Mouse (Mus musculus): ENCODE data around the gene Myadm. TPM values are rescaled to one million over a fixed set of nuclear protein-coding genes. Genes with fewer than 3 reads are reported as not detected.

Myadm gene
- polyA plus RNA-seq, 1 experiment from 2014 or later: 75.3 TPM

DNA sequence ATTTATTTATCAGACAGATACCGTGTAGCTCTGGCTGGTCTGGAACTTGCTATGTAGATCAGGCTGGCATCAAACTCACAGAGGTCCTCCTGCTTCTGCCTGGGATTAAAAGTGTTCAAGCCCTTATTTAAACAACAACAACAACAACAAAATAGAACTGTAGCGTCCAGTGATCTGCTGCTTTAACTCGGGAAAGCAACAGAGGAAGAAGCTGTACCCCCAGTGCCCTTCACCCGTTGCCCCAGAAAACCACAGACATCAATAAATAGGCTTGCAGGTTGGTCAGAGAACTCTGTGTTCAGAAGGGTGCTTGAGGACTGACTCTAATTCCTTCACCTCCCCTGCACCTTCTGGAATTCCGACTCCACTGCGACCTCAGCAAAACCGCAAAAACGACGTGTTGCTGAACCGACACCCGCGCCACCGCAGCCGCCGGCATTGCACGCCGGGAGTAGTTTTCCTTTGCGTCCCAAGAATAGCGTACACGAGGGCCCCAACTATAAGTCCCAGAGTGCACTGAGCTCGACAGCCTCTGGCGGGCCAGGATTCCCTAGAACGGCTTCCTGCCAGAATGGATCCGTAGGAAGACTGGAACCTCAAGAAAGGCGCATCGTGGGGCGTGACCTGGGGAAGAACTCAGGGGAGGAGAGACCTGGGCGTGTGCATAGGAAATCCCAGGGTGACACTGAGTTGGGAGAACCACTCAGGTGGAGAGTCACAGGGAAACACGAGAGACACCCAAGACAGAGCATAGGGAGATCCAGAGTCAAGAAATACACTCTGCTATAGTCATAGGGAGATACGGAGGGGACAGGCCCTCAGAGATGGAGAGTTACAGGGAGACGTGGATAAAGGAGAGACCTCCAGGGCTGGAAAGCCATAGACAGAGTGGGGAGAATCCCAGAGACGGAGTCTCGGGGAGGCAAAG is 13.0 kb downstream of the Myadm start:
- peak overlapping the region; percentile 43; the same call in 1 of the 2 replicates for H3K9ac ChIP-seq (ENCODE audit: low read depth, low read length)
- ATAC-seq: 0 out of 2 replicates have a peak, but pooled peaks have one; percentile 39
- H3K27me3 ChIP-seq (replicated peaks; ENCODE audit: control insufficient read depth, insufficient read depth, low read length): peaks cover 33% of the 10 kb centered on the region
- peaks cover 25% of the 10 kb centered on the region for H3K36me3 ChIP-seq (ENCODE audit: control insufficient read depth, insufficient read depth)
- H3K4me1 ChIP-seq (replicated peaks; ENCODE audit: control insufficient read depth, insufficient read depth, low read length): peaks cover 7% of the 10 kb centered on the region
- 6% methylated on average over 33 of the region's 33 CpGs for WGBS
- H3K4me3 ChIP-seq (ENCODE audit: low read depth, low read length): peak overlapping the region; percentile 36
- peak overlapping the region; percentile 75 for H3K4me2 ChIP-seq (replicated peaks; ENCODE audit: low read depth)
- no peak overlapping the region for H3K27ac ChIP-seq (ENCODE audit: low read depth, low read length)
- no peak for TF ChIP-seq CTCF (IDR thresholded peaks at IDR 0.05; ENCODE audit: low read depth)
- no peaks in the 10 kb centered on the region for H3K9me3 ChIP-seq (ENCODE audit: control insufficient read depth)

- Histone ChIP-seq H3K9ac (ENCODE audit: low read depth, low read length) (peak overlapping the region; percentile 43; the same call in 1 of the 2 replicates), H3K4me1 (replicated peaks; ENCODE audit: control insufficient read depth, insufficient read depth, low read length) (peaks cover 7% of the 10 kb centered on the region), H3K4me3 (ENCODE audit: low read depth, low read length) (peak overlapping the region; percentile 36), H3K36me3 (ENCODE audit: control insufficient read depth, insufficient read depth) (peaks cover 16% of the 10 kb centered on the region), H3K27me3 (replicated peaks; ENCODE audit: control insufficient read depth, insufficient read depth, low read length) (peaks cover 33% of the 10 kb centered on the region), H3K27ac (ENCODE audit: low read depth, low read length) (no peak overlapping the region), H3K4me2 (replicated peaks; ENCODE audit: low read depth) (peak overlapping the region; percentile 75), H3K9me3 (ENCODE audit: control insufficient read depth) (no peaks in the 10 kb centered on the region)
- 2% methylated on average over 16 of the region's 16 CpGs for WGBS
- ATAC-seq: 0 out of 2 replicates have a peak, but pooled peaks have one; percentile 11
- TF ChIP-seq CTCF (IDR thresholded peaks at IDR 0.05; ENCODE audit: low read depth): peak; percentile 82
Measured at GRCm38 (mm10) chr7:3302556-3303275, 13.8 kb downstream of the Myadm start.

GRCm38 (mm10) chr7:3303276-3303781 is 14.4 kb downstream of the Myadm start:
- no peak for TF ChIP-seq CTCF (IDR thresholded peaks at IDR 0.05; ENCODE audit: low read depth)
- under 1% methylated on average over 29 of the region's 29 CpGs for WGBS
- H3K4me2 ChIP-seq (replicated peaks; ENCODE audit: low read depth): peak overlapping the region; percentile 75
- H3K36me3 ChIP-seq (ENCODE audit: control insufficient read depth, insufficient read depth): peaks cover 10% of the 10 kb centered on the region
- no peak overlapping the region for H3K9ac ChIP-seq (ENCODE audit: low read depth, low read length)
- H3K9me3 ChIP-seq (ENCODE audit: control insufficient read depth): no peaks in the 10 kb centered on the region
- peaks cover 7% of the 10 kb centered on the region for H3K4me1 ChIP-seq (replicated peaks; ENCODE audit: control insufficient read depth, insufficient read depth, low read length)
- peak overlapping the region; percentile 36 for H3K4me3 ChIP-seq (ENCODE audit: low read depth, low read length)
- ATAC-seq: peak; percentile 41
- H3K27ac ChIP-seq (ENCODE audit: low read depth, low read length): no peak overlapping the region
- peaks cover 33% of the 10 kb centered on the region for H3K27me3 ChIP-seq (replicated peaks; ENCODE audit: control insufficient read depth, insufficient read depth, low read length)

- ATAC-seq: no peak
- no peak overlapping the region for H3K9ac ChIP-seq (ENCODE audit: low read depth, low read length)
Measured at GRCm38 (mm10) chr7:3303789-3304188, 14.9 kb downstream of the Myadm start.

DNA sequence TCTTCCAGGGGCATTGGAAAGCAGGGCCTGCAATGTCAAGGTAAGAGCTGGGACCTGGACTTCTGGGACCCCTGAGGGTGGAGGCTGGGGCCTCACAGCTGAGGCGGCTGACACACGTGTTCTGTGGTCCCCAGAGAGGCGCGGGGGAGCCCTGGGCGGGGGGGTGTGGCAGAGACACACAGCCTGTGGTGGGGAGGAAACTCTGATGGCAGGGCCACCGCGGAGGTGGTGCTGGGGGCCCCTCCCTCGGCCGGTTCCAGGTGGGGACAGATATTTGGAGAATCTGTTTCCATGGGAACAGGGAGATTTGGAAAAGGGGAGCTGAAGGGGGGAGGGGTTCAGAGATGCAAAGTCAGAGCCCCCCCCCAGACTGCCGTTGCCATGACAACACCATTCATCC is 15.4 kb downstream of the Myadm start:
- H3K9me3 ChIP-seq (ENCODE audit: control insufficient read depth): no peaks in the 10 kb centered on the region
- H3K4me1 ChIP-seq (replicated peaks; ENCODE audit: control insufficient read depth, insufficient read depth, low read length): peaks cover 7% of the 10 kb centered on the region
- H3K27me3 ChIP-seq (replicated peaks; ENCODE audit: control insufficient read depth, insufficient read depth, low read length): peaks cover 36% of the 10 kb centered on the region
- WGBS: 8% methylated on average over 10 of the region's 10 CpGs
- H3K9ac ChIP-seq (ENCODE audit: low read depth, low read length): no peak overlapping the region
- no peak overlapping the region for H3K4me3 ChIP-seq (ENCODE audit: low read depth, low read length)
- H3K27ac ChIP-seq (ENCODE audit: low read depth, low read length): no peak overlapping the region
- TF ChIP-seq CTCF (IDR thresholded peaks at IDR 0.05; ENCODE audit: low read depth): no peak
- ATAC-seq: no peak
- H3K4me2 ChIP-seq (replicated peaks; ENCODE audit: low read depth): no peak overlapping the region
- H3K36me3 ChIP-seq (ENCODE audit: control insufficient read depth, insufficient read depth): peaks cover 6% of the 10 kb centered on the region; the same call in 1 of the 2 replicates

More at GRCm38 (mm10) chr7:3303789-3304188, 14.9 kb downstream of the Myadm start:
- Histone ChIP-seq H3K9me3 (ENCODE audit: control insufficient read depth) (no peaks in the 10 kb centered on the region), H3K4me2 (replicated peaks; ENCODE audit: low read depth) (peak overlapping the region; percentile 75), H3K27me3 (replicated peaks; ENCODE audit: control insufficient read depth, insufficient read depth, low read length) (peaks cover 35% of the 10 kb centered on the region), H3K4me3 (ENCODE audit: low read depth, low read length) (peak overlapping the region; percentile 36), H3K36me3 (ENCODE audit: control insufficient read depth, insufficient read depth) (peaks cover 8% of the 10 kb centered on the region; the same call in 1 of the 2 replicates), H3K4me1 (replicated peaks; ENCODE audit: control insufficient read depth, insufficient read depth, low read length) (peaks cover 7% of the 10 kb centered on the region), H3K27ac (ENCODE audit: low read depth, low read length) (no peak overlapping the region)
- TF ChIP-seq CTCF (IDR thresholded peaks at IDR 0.05; ENCODE audit: low read depth): no peak; the same call in 1 of the 2 replicates
- WGBS: 10% methylated on average over 12 of the region's 12 CpGs

GRCm38 (mm10) chr7:3306400-3306799 is 17.5 kb downstream of the Myadm start:
- peaks cover 36% of the 10 kb centered on the region for H3K27me3 ChIP-seq (replicated peaks; ENCODE audit: control insufficient read depth, insufficient read depth, low read length)
- no peak for TF ChIP-seq CTCF (IDR thresholded peaks at IDR 0.05; ENCODE audit: low read depth)
- no peak overlapping the region for H3K9ac ChIP-seq (ENCODE audit: low read depth, low read length)
- no peak overlapping the region for H3K27ac ChIP-seq (ENCODE audit: low read depth, low read length)
- peaks cover 7% of the 10 kb centered on the region for H3K4me1 ChIP-seq (replicated peaks; ENCODE audit: control insufficient read depth, insufficient read depth, low read length)
- H3K4me2 ChIP-seq (replicated peaks; ENCODE audit: low read depth): no peak overlapping the region
- WGBS: 61% methylated on average over 3 of the region's 3 CpGs
- no peak for ATAC-seq
- no peak overlapping the region for H3K4me3 ChIP-seq (ENCODE audit: low read depth, low read length)
- H3K9me3 ChIP-seq (ENCODE audit: control insufficient read depth): no peaks in the 10 kb centered on the region
- H3K36me3 ChIP-seq (ENCODE audit: control insufficient read depth, insufficient read depth): no peaks in the 10 kb centered on the region
